Mouse (Mus musculus): ENCODE measurements around the gene Wnk2. TPM values are rescaled to one million over a fixed set of nuclear protein-coding genes. Genes with fewer than 3 reads are reported as not detected.

The Wnk2 gene
- polyA plus RNA-seq, 1 experiment from 2014 or later = 1.4 TPM

DNA sequence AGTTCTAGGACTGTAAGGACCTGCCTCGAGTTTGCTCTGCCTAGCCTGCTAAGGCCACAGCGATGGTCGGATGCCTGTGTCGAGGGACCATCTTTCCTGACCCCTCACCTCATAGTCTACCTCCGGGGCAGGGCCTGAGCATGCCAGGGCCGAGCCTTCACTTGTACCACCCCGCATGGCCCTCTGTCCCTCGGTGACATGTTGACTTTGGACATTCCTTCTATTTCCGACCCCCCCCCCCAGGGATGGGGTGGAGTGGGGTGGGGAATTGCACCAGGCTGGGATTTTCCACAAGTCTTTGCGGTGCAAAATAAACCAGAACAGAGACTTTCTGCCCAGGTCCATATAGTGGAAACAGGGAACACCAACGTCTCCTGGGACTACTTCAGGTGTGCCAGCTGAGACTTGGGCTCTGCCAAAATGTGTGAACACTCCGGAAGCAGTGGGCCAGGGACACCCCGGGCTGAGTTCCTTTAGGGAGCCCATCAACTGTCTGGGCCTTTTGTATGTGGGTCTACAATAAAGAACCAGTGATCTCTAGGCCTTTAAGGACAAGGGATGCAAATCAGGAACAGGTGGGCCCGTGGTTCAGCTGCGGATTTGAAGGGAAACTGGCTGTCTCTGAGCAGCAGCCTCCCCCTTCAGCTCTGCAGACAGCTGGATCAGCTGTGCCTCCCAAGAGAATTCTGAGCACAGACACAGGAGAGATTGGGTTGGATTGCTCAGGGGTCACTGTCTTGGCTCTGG, 40.6 kb upstream of the Wnk2 start:
- 27% methylated on average over 15 of the region's 15 CpGs for WGBS
- peak; percentile 7; the same call in 1 of the 2 replicates for ATAC-seq (replicated peaks; ENCODE audit: low FRiP score)
- Histone ChIP-seq H3K27ac (peak overlapping the region; percentile 82; the same call in 1 of the 2 replicates), H3K4me1 (peaks cover 63% of the 10 kb centered on the region), H3K4me2 (peak overlapping the region; percentile 97), H3K4me3 (replicated peaks) (peak overlapping the region; percentile 84), H3K27me3 (no peaks in the 10 kb centered on the region), H3K9me3 (replicated peaks) (no peaks in the 10 kb centered on the region), H3K36me3 (no peaks in the 10 kb centered on the region), H3K9ac (peak overlapping the region; percentile 83)

DNA sequence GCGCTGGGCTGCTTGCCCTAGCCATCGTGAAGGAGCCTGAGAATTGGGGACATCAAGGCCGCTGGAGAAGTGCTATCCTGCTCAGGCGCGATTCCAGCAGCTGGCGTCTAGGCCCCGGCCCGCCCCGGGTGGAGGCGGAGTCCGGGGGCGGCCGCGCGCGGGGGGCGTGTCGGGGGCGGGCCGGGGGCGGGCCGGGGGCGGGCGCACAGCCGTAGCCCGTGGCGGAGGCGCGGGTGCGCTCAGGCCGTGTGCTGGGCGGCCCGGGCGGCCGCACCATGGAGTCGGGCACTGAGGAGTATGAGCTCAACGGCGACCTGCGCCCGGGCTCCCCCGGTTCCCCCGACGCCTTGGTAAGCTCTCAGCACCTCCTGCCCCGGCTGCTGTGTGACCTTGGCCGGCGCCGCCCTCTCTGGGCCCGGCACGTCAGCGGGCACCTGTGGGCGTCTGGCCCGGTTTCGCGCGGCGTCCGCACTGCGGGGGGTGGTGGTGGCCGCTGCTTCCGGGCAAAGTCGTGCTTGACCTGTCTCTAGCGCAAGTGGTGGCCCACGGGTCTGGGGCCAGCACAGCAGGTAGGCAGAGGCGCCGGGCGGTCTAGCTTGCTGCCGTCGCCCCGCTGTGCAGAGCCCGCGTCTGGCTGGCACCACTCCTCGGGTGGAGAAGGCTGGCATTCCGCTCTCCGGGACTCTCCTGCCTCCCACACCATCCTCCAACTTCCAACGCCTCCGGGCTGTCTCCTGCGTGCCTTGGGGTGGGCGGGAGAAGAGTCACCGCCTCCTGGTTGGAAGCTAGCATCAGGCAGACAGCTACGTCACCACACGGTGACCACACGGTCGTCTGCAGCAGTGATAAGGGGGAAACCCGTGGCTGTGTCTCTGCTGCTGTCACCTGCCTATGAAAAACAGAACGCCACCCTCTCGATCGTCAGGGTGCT, 39.7 kb upstream of the Wnk2 start, which contains the start of gene Ninj1:
Ninj1 (plus strand) TSS at position 198 of the 931 bp plus-strand sequence.
- H3K4me1 ChIP-seq = peaks cover 58% of the 10 kb centered on the region
- peak within 1 kb of the TSS; percentile 83 for H3K9ac ChIP-seq
- no peaks in the 10 kb centered on the region for H3K9me3 ChIP-seq (replicated peaks)
- peak; percentile 93 for ATAC-seq (replicated peaks; ENCODE audit: low FRiP score)
- no peaks in the 10 kb centered on the region for H3K36me3 ChIP-seq
- peak within 1 kb of the TSS; percentile 84 for H3K4me3 ChIP-seq (replicated peaks)
- H3K27me3 ChIP-seq = no peaks in the 10 kb centered on the region
- peak within 1 kb of the TSS; percentile 97 for H3K4me2 ChIP-seq
- H3K27ac ChIP-seq = peak within 1 kb of the TSS; percentile 82
- WGBS = under 1% methylated on average over 80 of the region's 87 CpGs

DNA sequence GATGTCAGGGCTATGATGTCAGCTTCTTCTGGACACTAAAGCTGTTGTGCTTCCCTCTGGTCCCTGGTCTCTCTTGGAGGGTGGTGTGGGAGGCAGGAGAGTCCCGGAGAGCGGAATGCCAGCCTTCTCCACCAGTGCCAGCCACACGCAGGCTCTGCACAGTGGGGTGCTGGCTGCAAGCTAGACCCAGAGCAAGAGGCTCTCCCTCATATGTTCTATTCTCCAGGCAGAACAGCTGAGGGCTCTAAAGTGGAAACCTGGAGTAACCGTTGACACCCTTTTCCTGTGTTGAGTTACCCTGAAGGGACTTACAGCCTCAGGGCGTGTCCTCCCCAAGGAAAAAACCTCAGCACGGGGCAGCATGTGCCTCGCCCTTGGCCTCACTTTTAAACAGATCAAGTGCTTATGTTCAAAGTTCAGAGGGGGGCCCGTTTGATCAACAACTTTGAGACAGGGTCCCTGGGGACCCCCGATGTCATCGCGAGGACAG, 39.0 kb upstream of the Wnk2 start:
- Histone ChIP-seq H3K4me3 (replicated peaks) (peak overlapping the region; percentile 84), H3K9me3 (replicated peaks) (no peaks in the 10 kb centered on the region), H3K36me3 (no peaks in the 10 kb centered on the region), H3K9ac (peak overlapping the region; percentile 40), H3K4me2 (peak overlapping the region; percentile 97), H3K4me1 (peaks cover 50% of the 10 kb centered on the region), H3K27me3 (no peaks in the 10 kb centered on the region), H3K27ac (peak overlapping the region; percentile 63; the same call in 1 of the 2 replicates)
- WGBS = 24% methylated on average over 11 of the region's 11 CpGs
- peak; percentile 13 for ATAC-seq (replicated peaks; ENCODE audit: low FRiP score)

DNA sequence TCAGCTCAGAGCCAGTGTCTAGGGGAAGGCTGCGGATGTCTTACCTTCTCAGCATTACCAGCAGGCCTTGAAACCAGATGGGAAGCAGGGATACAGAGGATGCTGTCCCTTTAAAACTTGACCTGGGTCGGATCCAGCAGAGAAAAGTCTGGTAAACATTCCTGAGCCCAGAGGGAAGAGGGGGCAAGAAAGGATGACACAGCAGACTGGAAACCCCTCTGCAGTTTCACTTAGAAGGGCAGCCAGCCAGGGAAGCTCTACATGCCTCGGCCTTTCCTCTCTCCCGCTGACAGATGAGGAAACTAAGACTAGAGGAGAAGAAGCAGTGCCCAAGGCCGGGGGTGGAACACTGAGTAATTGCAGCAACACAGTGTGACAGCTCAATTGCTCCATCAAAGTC, 35.8 kb upstream of the Wnk2 start:
- Histone ChIP-seq H3K4me2 (no peak overlapping the region), H3K27me3 (no peaks in the 10 kb centered on the region), H3K27ac (no peak overlapping the region), H3K4me1 (peaks cover 24% of the 10 kb centered on the region), H3K9me3 (replicated peaks) (no peaks in the 10 kb centered on the region), H3K9ac (no peak overlapping the region), H3K4me3 (replicated peaks) (no peak overlapping the region), H3K36me3 (no peaks in the 10 kb centered on the region)
- 42% methylated on average over 5 of the region's 5 CpGs for WGBS
- ATAC-seq (replicated peaks; ENCODE audit: low FRiP score) = no peak

DNA sequence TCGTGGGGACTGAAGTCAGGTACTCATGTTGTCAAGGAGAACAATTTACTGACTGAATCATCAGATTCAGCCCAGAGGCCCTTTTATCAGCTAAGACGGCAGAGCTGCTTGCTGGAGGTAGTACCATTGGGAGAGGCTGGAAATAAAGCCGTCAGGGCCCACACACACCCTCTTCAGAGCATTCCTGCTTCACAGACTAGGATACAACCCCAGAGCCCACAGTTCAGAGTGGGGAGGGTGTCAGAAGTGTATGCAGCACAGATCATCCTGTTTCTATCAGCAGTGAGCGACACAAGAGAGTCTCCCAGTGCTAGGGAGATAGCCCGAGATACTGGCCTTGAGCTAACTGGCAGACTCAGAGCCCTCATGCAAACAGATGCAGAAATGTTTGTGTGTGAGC, 35.3 kb upstream of the Wnk2 start:
- Histone ChIP-seq H3K4me3 (replicated peaks) (no peak overlapping the region), H3K9me3 (replicated peaks) (no peaks in the 10 kb centered on the region), H3K27ac (no peak overlapping the region), H3K36me3 (no peaks in the 10 kb centered on the region), H3K4me1 (peaks cover 20% of the 10 kb centered on the region), H3K9ac (no peak overlapping the region), H3K27me3 (no peaks in the 10 kb centered on the region), H3K4me2 (no peak overlapping the region)
- ATAC-seq (replicated peaks; ENCODE audit: low FRiP score) = no peak
- 70% methylated on average over 5 of the region's 5 CpGs for WGBS

DNA sequence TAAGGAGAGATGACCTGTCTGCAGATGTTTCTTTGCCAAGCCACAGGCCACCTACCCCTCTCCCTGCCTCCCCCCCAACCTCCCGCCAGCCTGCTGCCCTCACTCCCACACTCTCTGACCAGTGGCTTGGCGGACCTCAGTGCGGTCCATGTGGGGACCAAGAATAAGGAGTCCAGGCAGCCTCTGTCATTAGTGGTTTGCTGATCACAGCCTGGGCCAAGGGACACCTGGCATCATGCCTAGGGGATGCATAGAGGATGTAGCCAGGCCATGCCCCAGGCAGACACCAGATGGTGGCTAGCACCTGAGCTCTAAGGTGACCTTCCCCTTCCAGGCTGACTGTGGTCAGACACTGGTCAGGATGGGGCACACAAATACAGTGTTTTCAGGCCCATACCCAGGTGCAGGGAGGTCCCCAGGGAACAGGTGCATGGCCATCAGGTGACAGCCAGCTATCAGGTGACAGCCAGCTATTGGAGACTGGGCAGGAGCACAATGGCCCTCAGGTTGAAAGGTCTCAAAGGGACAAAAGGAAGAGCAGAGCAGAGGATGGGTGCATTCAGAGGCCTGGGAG, 33.7 kb upstream of the Wnk2 start:
- Histone ChIP-seq H3K4me3 (replicated peaks) (no peak overlapping the region), H3K9me3 (replicated peaks) (no peaks in the 10 kb centered on the region), H3K27me3 (no peaks in the 10 kb centered on the region), H3K4me2 (no peak overlapping the region), H3K9ac (no peak overlapping the region), H3K27ac (no peak overlapping the region), H3K36me3 (no peaks in the 10 kb centered on the region), H3K4me1 (peaks cover 9% of the 10 kb centered on the region)
- 59% methylated on average over 3 of the region's 3 CpGs for WGBS
- ATAC-seq (replicated peaks; ENCODE audit: low FRiP score) = 0 out of 2 replicates have a peak, but pooled peaks have one; percentile 22

DNA sequence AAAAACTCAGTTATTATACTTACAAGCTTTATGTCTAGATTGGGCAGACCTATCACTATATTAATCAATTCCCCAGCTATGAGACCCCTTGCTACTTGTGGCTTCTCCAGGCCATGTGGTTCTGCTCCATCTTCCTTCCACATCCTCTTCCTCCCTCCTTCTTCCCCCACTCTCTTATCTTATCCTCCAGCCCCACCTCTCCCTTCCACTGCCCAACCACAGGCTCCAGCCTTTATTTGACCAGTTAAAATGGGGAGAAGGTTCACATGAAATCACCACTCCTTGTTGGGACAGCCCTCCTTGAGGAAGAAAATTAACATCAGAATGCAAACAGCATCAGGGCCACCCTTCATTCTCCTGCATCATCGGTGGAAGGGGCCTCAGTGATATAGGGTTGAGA, 32.9 kb upstream of the Wnk2 start:
- no peak for ATAC-seq (replicated peaks; ENCODE audit: low FRiP score)
- Histone ChIP-seq H3K9ac (no peak overlapping the region), H3K4me1 (0 out of 2 replicates have a peak, but pooled peaks cover 7% of the 10 kb centered on the region), H3K27ac (no peak overlapping the region), H3K9me3 (replicated peaks) (no peaks in the 10 kb centered on the region), H3K4me2 (no peak overlapping the region), H3K36me3 (no peaks in the 10 kb centered on the region), H3K27me3 (no peaks in the 10 kb centered on the region), H3K4me3 (replicated peaks) (no peak overlapping the region)
- 51% methylated on average over 1 of the region's 1 CpGs for WGBS

DNA sequence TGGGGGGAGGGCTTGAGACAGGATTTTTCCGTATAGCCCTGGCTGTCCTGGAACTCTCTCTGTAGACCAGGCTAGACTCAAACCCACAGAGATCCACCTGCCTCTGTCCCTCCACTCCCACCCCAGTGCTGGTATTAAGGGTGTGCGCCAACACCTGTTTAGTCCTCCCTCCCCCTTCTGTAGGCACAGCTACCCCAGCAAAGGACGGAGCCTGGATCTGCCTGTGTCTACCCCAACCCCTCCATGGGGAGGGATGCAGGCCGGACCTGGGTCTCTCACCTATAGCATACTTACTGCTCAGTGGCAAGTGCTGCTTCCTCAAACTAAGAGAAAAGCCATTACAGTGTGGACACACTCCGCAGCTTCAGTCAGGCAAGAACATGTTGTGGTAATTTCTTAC, 32.5 kb upstream of the Wnk2 start:
- no peaks in the 10 kb centered on the region for H3K9me3 ChIP-seq (replicated peaks)
- no peaks in the 10 kb centered on the region for H3K36me3 ChIP-seq
- no peak for ATAC-seq (replicated peaks; ENCODE audit: low FRiP score)

DNA sequence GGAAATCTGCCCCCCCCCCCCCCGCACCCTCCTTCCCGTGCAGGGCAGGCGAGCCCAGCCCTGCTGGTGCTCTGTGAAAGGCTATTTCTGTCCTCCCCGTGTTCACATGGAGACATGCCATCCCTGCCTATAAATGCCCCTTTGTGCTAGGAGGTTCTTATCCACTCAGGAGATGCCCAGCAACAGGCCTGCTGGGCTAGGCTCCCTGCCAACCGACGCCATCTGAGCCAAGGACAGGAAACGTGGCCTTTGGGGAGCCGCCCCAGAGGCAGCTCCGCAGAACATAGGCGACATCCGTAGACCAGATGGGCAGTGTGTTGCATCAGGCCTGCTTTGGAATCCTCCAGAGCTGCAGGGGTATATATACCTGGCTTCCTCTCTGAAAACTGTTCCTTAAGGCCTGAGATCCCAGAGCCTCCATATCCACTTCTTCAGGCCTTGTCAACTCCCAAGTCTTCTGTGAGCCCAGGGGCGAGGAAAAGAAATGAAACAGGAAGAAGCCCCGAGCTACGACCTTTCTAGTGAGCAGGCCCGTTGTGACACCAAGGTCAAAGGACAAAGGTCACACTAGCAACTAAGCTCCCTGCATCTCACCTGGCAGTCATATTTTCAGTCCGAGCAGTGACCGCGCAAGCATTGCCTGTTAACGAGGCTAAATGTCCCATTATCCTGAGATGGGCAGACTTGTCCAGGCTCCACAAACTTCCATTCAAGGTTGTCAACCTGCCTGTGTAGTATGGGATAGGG, 31.2 kb upstream of the Wnk2 start:
- H3K27ac ChIP-seq = no peak overlapping the region

More for the DNA sequence above, 32.5 kb upstream of the Wnk2 start:
- WGBS = 83% methylated on average over 5 of the region's 5 CpGs
- H3K27ac ChIP-seq = no peak overlapping the region
- no peak overlapping the region for H3K4me2 ChIP-seq
- 0 out of 2 replicates have a peak, but pooled peaks cover 3% of the 10 kb centered on the region for H3K27me3 ChIP-seq
- H3K4me3 ChIP-seq (replicated peaks) = no peak overlapping the region
- H3K9ac ChIP-seq = no peak overlapping the region
- 0 out of 2 replicates have a peak, but pooled peaks cover 7% of the 10 kb centered on the region for H3K4me1 ChIP-seq

DNA sequence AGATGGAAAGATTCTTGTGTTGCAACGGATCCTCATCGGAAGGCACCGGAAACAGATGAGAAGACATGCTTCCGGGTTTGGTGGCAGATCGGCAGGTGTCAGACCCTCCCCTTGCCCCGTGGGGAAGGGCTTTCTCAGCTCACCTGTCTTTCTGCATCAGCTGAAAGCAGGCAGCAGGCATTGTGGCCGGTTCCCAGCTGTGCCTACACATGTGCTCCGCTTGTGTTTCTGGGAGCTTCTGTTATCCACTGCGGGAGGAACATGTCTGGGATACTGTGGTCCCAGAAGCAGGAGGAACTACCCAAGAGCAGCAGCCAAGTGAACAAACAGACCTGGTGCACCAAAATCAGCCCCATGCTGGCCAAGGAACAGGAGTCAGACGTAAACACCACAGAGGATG, 27.7 kb upstream of the Wnk2 start:
- ATAC-seq (replicated peaks; ENCODE audit: low FRiP score) = no peak
- Histone ChIP-seq H3K9me3 (replicated peaks) (no peaks in the 10 kb centered on the region), H3K4me1 (peaks cover 17% of the 10 kb centered on the region), H3K4me3 (replicated peaks) (no peak overlapping the region), H3K27ac (no peak overlapping the region), H3K27me3 (0 out of 2 replicates have a peak, but pooled peaks cover 4% of the 10 kb centered on the region), H3K4me2 (no peak overlapping the region), H3K9ac (no peak overlapping the region), H3K36me3 (no peaks in the 10 kb centered on the region)
- 77% methylated on average over 10 of the region's 10 CpGs for WGBS

More for the DNA sequence above, 31.2 kb upstream of the Wnk2 start:
- ATAC-seq (replicated peaks; ENCODE audit: low FRiP score) = no peak
- Histone ChIP-seq H3K4me3 (replicated peaks) (no peak overlapping the region), H3K9ac (no peak overlapping the region), H3K4me1 (0 out of 2 replicates have a peak, but pooled peaks cover 7% of the 10 kb centered on the region), H3K27me3 (0 out of 2 replicates have a peak, but pooled peaks cover 4% of the 10 kb centered on the region), H3K4me2 (no peak overlapping the region), H3K36me3 (no peaks in the 10 kb centered on the region), H3K9me3 (replicated peaks) (no peaks in the 10 kb centered on the region)
- WGBS = 67% methylated on average over 19 of the region's 19 CpGs
